Mouse (Mus musculus) megakaryocyte, embryonic 14.5 days (primary cell): Measurements from ENCODE around the gene Olfr1434.

Source experiments
- FLI1 ChIP-seq: IDR thresholded peaks from 2 replicates; pipeline ENCODE4 v1.6.1; 2012; ENCODE audit warnings: low read length, inconsistent platforms, mixed read lengths
- GATA1 ChIP-seq: IDR thresholded peaks from 3 replicates; pipeline ENCODE4 v1.6.1; 2012; ENCODE audit warnings: mixed read lengths, low read length, inconsistent platforms, borderline replicate concordance

DNA sequence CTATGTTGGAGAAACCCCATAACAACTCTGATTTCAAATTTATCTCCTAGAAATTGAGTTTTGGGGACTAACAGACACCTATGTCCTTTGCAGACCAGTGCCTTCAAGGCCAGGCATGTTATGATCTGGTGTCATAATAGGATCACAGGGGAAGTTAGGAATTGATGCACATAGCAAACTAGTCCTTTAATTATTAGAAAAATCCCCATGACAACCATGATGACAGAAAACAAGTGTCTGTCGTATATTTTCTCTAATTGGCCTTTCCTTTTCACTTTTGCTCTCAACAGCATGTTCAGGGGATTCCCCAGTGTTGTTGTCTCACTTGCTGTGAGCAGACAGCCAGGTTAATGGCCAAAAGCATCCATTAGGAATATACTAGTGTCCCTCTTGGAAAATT is 18.9 kb upstream of the Olfr1434 start, which contains the start of gene Olfr235:
- no peak for TF ChIP-seq GATA1
- no peak for TF ChIP-seq FLI1
